In the genomic region with DNA sequence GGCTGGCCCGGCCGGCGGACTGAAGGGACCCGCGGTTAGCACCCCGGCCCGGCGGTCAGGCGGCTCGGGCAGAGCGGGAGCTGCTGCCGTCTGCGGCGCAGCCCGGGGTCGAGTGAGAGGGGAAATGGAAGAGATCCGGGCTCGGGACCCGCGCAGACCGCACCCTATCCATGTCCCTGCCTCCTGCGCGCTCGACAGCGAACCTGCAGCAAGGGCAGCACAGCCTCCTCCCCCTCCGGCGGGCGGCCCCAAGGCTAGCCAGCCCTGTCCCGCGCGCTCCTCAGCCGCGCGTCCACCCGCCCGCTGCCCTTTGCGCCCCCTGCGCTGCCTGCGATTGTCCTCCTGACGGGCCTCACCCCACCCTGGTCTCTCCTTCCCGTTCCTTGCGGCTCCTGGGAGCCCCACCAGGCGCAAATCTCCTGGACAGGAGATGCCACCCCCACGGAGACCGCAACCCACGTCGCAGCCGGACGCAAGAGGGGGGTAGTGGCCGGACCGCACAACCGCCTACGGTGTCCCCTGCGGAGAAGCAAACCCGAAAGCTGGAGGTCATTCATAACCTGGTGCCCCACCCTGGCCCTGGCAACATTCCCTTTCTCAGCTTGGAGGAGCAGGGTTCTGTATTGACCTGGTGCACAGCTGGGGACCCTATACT, we compare ENCODE assay signal across 8 mouse cellular contexts. TPM values are rescaled to one million over a fixed set of nuclear protein-coding genes. Genes with fewer than 3 reads are reported as not detected.
A peak's percentile ranks its signal among the peaks of the same experiment; 100 is the strongest.
DNase-seq lines count a peak whose midpoint lies in the region; ATAC-seq lines count a peak whose summit lies in the region.

Gene Ihh, minus strand, starts transcription at position 117 of the 655 bp plus-strand sequence.

- peak; percentile 35 for DNase-seq in R1 (ENCODE audit: low read depth, low spot score)
- peak; percentile 14 for DNase-seq in embryo, embryonic 9.5 days (ENCODE audit: extremely low spot score)
- DNase-seq in intestine, embryonic 14.5 days (ENCODE audit: low spot score) = no peak
- DNase-seq in testis, postnatal 14 days (ENCODE audit: low spot score) = peak; percentile 16
- DNase-seq in right cerebral cortex, postnatal 10 days (ENCODE audit: low spot score in 2 of 2) = no peak
- no peak for DNase-seq in frontal cortex, adult 2 months (ENCODE audit: extremely low spot score in 1 of 2, low spot score in 1 of 2)
- DNase-seq in urinary bladder, postnatal 10 days (ENCODE audit: low spot score) = no peak

- no peaks in the 10 kb centered on the region for H3K36me3 ChIP-seq in intestine, embryonic 14.5 days (ENCODE audit: control insufficient read depth, insufficient read depth, low read length)
- 0 out of 2 replicates have a peak, but pooled peaks cover under 1% of the 10 kb centered on the region for H3K36me3 ChIP-seq in liver, embryonic 12.5 days

- peaks cover 11% of the 10 kb centered on the region for H3K4me1 ChIP-seq in intestine, embryonic 14.5 days (replicated peaks; ENCODE audit: control insufficient read depth, insufficient read depth, low read length)
- peaks cover 7% of the 10 kb centered on the region; the same call in 1 of the 2 replicates for H3K4me1 ChIP-seq in liver, embryonic 12.5 days

- H3K9me3 ChIP-seq in intestine, embryonic 14.5 days (ENCODE audit: control insufficient read depth, low read length) = no peaks in the 10 kb centered on the region
- H3K9me3 ChIP-seq in liver, embryonic 12.5 days (replicated peaks) = no peaks in the 10 kb centered on the region

- peak within 1 kb of the TSS; percentile 46 for H3K4me3 ChIP-seq in intestine, embryonic 14.5 days (ENCODE audit: low read depth, low read length)
- peak within 1 kb of the TSS; percentile 48 for H3K4me3 ChIP-seq in liver, embryonic 12.5 days

- H3K4me2 ChIP-seq in intestine, embryonic 14.5 days (ENCODE audit: low read length) = peak within 1 kb of the TSS; percentile 56
- H3K4me2 ChIP-seq in liver, embryonic 12.5 days = peak within 1 kb of the TSS; percentile 51

- peak; percentile 87 for ATAC-seq in intestine, embryonic 14.5 days (replicated peaks; ENCODE audit: low FRiP score, low TSS enrichment, low read depth)
- peak; percentile 70 for ATAC-seq in liver, embryonic 12.5 days

- WGBS in intestine, embryonic 14.5 days = 1% methylated on average over 42 of the region's 55 CpGs
- WGBS in liver, embryonic 12.5 days (ENCODE audit: insufficient replicate concordance) = 5% methylated on average over 35 of the region's 55 CpGs

- H3K9ac ChIP-seq in intestine, embryonic 14.5 days (ENCODE audit: low read length) = peak within 1 kb of the TSS; percentile 68
- H3K9ac ChIP-seq in liver, embryonic 12.5 days = peak within 1 kb of the TSS; percentile 57

- H3K27ac ChIP-seq in intestine, embryonic 14.5 days (ENCODE audit: low read depth) = peak within 1 kb of the TSS; percentile 80
- peak within 1 kb of the TSS; percentile 26; the same call in 1 of the 2 replicates for H3K27ac ChIP-seq in liver, embryonic 12.5 days

- peaks cover 81% of the 10 kb centered on the region for H3K27me3 ChIP-seq in intestine, embryonic 14.5 days (replicated peaks; ENCODE audit: control insufficient read depth, insufficient read depth, low read length)
- H3K27me3 ChIP-seq in liver, embryonic 12.5 days (replicated peaks) = peaks cover 94% of the 10 kb centered on the region

RNA-seq across cellular contexts. Expression of gene Ihh, which starts in this region (rescaled TPM):
- polyA plus RNA-seq in intestine, embryonic 14.5 days (2014; fragmentation: Nextera tagmentation; extraction: Ambion mirVana) = 28.8 and 33.7 TPM in 2 replicates
- polyA plus RNA-seq in liver, embryonic 12.5 days (2016; fragmentation: Nextera tagmentation; extraction: Ambion mirVana) = 2.9 and 3.0 TPM in 2 replicates
- 0.24 and 0.32 TPM in 2 replicates for polyA plus RNA-seq in frontal cortex, adult 2 months (2012; rRNA removed)

Comparison
In these comparisons a context has a peak if more than half of its experiments do, and no peak if none do; other contexts are left out.
1. DNase-seq: peak in R1 (single experiment), embryo, embryonic 9.5 days (single experiment) and testis, postnatal 14 days (single experiment); none in intestine, embryonic 14.5 days (single experiment), right cerebral cortex, postnatal 10 days (0 of 2), frontal cortex, adult 2 months (0 of 2) and urinary bladder, postnatal 10 days (single experiment).